Mouse (Mus musculus) kidney, adult 2 months (tissue): ENCODE data around the gene Timm29.

ENCODE experiments used
- CTCF ChIP-seq: fragments of 200-500 bp; conservative IDR thresholded peaks from 2 replicates; pipeline ENCODE4 v1.5.1; 2011; ENCODE audit warnings: low read depth, mild to moderate bottlenecking, control low read depth, low read length, moderate library complexity, mixed read lengths; ENCODE audit not compliant: insufficient read depth, insufficient read length
- POLR2A ChIP-seq: fragments of 200-500 bp; IDR thresholded peaks from one replicate; pipeline ENCODE4 v1.6.1; 2011; ENCODE audit warnings: low read depth, low read length, control low read depth

DNA sequence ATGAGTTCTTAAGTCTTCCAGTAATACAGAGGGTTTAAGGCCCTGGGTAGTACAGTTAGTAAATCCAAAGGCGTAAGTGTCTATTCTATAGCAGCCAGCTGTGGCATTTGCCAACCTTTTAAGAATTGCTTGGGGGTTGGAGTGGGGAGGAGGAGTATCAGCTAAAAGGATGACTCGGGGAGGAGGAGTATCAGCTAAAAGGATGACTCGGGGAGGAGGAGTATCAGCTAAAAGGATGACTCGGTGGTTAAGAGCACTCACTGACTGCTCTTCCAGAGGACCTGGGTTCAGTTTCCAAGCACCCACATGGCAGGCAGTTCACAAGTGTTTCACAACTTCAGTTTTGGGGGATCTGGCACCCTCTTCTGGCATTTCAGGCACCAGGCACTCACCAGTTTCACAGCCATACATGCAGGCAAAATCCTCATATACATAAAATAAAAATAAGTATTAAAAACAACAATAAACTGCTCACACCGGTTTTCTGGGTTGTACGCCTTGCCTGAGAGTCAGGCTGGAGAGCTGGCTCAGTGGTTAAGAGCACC, 37.3 kb upstream of the Timm29 start:
- 0 out of 2 replicates have a peak, but pooled peaks have one; percentile 1 for TF ChIP-seq CTCF
- TF ChIP-seq POLR2A = no peak
